Mouse (Mus musculus): ENCODE measurements around the gene Fgfr2.
A peak's percentile ranks its signal among the peaks of the same experiment; 100 is the strongest.

Fgfr2 gene

DNA sequence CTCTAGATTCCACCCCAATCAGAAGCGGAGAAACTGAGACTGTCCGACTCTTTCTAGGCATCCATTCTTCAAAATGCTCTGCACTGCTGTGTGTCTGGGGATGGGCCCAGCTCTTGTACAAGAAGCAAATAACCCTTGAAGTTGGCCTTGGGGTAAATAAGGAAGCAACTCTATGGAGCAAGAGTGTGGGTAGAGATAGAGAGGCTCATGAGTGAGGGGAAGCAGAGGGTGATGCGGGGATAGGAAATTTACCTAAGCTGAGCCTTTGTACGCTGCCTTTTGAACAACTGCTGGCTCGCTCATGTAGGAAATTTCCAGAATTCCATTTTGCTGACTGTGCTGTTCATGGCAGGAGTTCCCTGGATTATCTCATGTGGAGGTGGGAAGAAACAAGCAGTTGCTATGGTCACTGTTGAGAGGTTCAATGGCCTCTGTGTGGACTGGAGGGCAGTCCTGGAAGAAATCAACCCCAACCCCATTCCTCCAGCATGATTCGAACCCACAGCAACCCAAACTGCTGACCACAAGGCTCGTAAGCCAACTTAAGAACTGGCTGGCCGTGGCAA is 896.0 kb downstream of the Fgfr2 start:
- Histone ChIP-seq H3K27me3 (ENCODE audit: insufficient read depth, low read length) (peaks cover 13% of the 10 kb centered on the region), H3K4me3 (replicated peaks; ENCODE audit: low read length) (no peak overlapping the region), H3K9me3 (ENCODE audit: low read length) (no peaks in the 10 kb centered on the region), H3K36me3 (ENCODE audit: insufficient read depth, low read length) (no peaks in the 10 kb centered on the region), H3K4me1 (replicated peaks; ENCODE audit: low read depth, low read length) (no peaks in the 10 kb centered on the region)
- TF ChIP-seq NANOG (IDR thresholded peaks at IDR 0.05; ENCODE audit: borderline replicate concordance, low read length), result no peak
- TF ChIP-seq POU5F1 (IDR thresholded peaks at IDR 0.05; ENCODE audit: borderline replicate concordance, low read length), result no peak
- TF ChIP-seq CTCF (conservative IDR thresholded peaks at IDR 0.05; ENCODE audit: low read length), result no peak

DNA sequence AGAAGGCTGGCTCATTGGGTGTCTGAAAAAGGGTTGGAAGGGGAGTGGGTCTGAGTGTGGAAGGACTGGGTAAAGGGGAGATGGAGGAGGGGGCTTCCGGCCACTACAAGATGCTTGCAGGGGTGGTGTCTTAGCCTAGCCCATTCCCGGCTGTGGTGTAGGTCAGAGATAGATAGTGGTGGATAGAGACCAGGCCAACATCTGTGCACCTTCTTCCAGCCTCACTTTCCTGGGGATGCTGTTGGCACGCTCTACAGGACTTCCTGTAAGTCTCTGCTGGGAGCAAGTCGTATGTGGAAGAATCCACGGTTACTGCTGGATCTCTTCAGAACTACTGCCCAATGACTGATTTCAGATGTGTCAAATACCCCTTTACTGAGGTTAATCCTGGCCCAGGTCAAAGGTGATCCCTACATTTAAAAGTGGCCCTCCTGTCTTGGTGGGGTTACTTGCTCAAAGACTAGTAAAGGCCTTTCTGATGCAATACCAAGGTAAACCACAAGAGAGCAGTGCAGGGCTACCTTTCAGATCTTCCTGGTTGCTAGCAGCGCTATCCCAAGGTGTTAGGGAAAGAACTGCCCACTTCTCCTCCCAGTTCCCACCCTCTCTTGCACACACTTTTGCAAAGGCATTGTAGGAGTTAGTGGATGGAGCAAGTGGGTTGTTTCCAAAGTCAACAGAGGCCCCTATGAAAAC is 896.6 kb downstream of the Fgfr2 start:
- H3K36me3 ChIP-seq (ENCODE audit: insufficient read depth, low read length), result no peaks in the 10 kb centered on the region
- H3K4me3 ChIP-seq (replicated peaks; ENCODE audit: low read length), result no peak overlapping the region
- H3K4me1 ChIP-seq (replicated peaks; ENCODE audit: low read depth, low read length), result no peaks in the 10 kb centered on the region
- peaks cover 13% of the 10 kb centered on the region for H3K27me3 ChIP-seq (ENCODE audit: insufficient read depth, low read length)
- no peaks in the 10 kb centered on the region for H3K9me3 ChIP-seq (ENCODE audit: low read length)
- TF ChIP-seq CTCF (conservative IDR thresholded peaks at IDR 0.05; ENCODE audit: low read length) (peak; percentile 78), POU5F1 (IDR thresholded peaks at IDR 0.05; ENCODE audit: borderline replicate concordance, low read length) (no peak)

- no peak overlapping the region for H3K4me3 ChIP-seq (replicated peaks; ENCODE audit: low read length)
- no peak for TF ChIP-seq NANOG (IDR thresholded peaks at IDR 0.05; ENCODE audit: borderline replicate concordance, low read length)
- TF ChIP-seq CTCF (conservative IDR thresholded peaks at IDR 0.05; ENCODE audit: low read length), result no peak
- TF ChIP-seq POU5F1 (IDR thresholded peaks at IDR 0.05; ENCODE audit: borderline replicate concordance, low read length), result no peak
- no peaks in the 10 kb centered on the region for H3K36me3 ChIP-seq (ENCODE audit: insufficient read depth, low read length)
- H3K4me1 ChIP-seq (replicated peaks; ENCODE audit: low read depth, low read length), result no peaks in the 10 kb centered on the region
- no peaks in the 10 kb centered on the region for H3K9me3 ChIP-seq (ENCODE audit: low read length)
- H3K27me3 ChIP-seq (ENCODE audit: insufficient read depth, low read length), result peaks cover 8% of the 10 kb centered on the region
These were observed 899.6 kb downstream of the Fgfr2 start for GRCm38 (mm10) chr7:132223452-132224141.

- H3K36me3 ChIP-seq (ENCODE audit: insufficient read depth, low read length), result no peaks in the 10 kb centered on the region
- no peaks in the 10 kb centered on the region for H3K4me1 ChIP-seq (replicated peaks; ENCODE audit: low read depth, low read length)
- TF ChIP-seq CTCF (conservative IDR thresholded peaks at IDR 0.05; ENCODE audit: low read length), result no peak
- no peak for TF ChIP-seq POU5F1 (IDR thresholded peaks at IDR 0.05; ENCODE audit: borderline replicate concordance, low read length)
- TF ChIP-seq NANOG (IDR thresholded peaks at IDR 0.05; ENCODE audit: borderline replicate concordance, low read length), result no peak
- peaks cover 18% of the 10 kb centered on the region for H3K9me3 ChIP-seq (ENCODE audit: low read length)
- H3K27me3 ChIP-seq (ENCODE audit: insufficient read depth, low read length), result peaks cover 26% of the 10 kb centered on the region; the same call in 1 of the 2 replicates
- H3K4me3 ChIP-seq (replicated peaks; ENCODE audit: low read length), result no peak overlapping the region
These were observed 909.1 kb downstream of the Fgfr2 start for GRCm38 (mm10) chr7:132214031-132214430.

GRCm38 (mm10) chr7:132213460-132213859 is 909.7 kb downstream of the Fgfr2 start:
- no peaks in the 10 kb centered on the region for H3K4me1 ChIP-seq (replicated peaks; ENCODE audit: low read depth, low read length)
- H3K4me3 ChIP-seq (replicated peaks; ENCODE audit: low read length), result no peak overlapping the region
- no peaks in the 10 kb centered on the region for H3K36me3 ChIP-seq (ENCODE audit: insufficient read depth, low read length)
- peaks cover 30% of the 10 kb centered on the region; the same call in 1 of the 2 replicates for H3K27me3 ChIP-seq (ENCODE audit: insufficient read depth, low read length)
- H3K9me3 ChIP-seq (ENCODE audit: low read length), result peaks cover 18% of the 10 kb centered on the region
- TF ChIP-seq NANOG (IDR thresholded peaks at IDR 0.05; ENCODE audit: borderline replicate concordance, low read length) (no peak), CTCF (conservative IDR thresholded peaks at IDR 0.05; ENCODE audit: low read length) (peak; percentile 51), POU5F1 (IDR thresholded peaks at IDR 0.05; ENCODE audit: borderline replicate concordance, low read length) (no peak)

- no peaks in the 10 kb centered on the region for H3K4me1 ChIP-seq (replicated peaks; ENCODE audit: low read depth, low read length)
- H3K4me3 ChIP-seq (replicated peaks; ENCODE audit: low read length), result no peak overlapping the region
- H3K36me3 ChIP-seq (ENCODE audit: insufficient read depth, low read length), result no peaks in the 10 kb centered on the region
- TF ChIP-seq POU5F1 (IDR thresholded peaks at IDR 0.05; ENCODE audit: borderline replicate concordance, low read length), result no peak
- no peak for TF ChIP-seq CTCF (conservative IDR thresholded peaks at IDR 0.05; ENCODE audit: low read length)
- no peak for TF ChIP-seq NANOG (IDR thresholded peaks at IDR 0.05; ENCODE audit: borderline replicate concordance, low read length)
- peaks cover 33% of the 10 kb centered on the region; the same call in 1 of the 2 replicates for H3K27me3 ChIP-seq (ENCODE audit: insufficient read depth, low read length)
- peaks cover 18% of the 10 kb centered on the region for H3K9me3 ChIP-seq (ENCODE audit: low read length)
These were observed 911.0 kb downstream of the Fgfr2 start for GRCm38 (mm10) chr7:132211920-132212701.

DNA sequence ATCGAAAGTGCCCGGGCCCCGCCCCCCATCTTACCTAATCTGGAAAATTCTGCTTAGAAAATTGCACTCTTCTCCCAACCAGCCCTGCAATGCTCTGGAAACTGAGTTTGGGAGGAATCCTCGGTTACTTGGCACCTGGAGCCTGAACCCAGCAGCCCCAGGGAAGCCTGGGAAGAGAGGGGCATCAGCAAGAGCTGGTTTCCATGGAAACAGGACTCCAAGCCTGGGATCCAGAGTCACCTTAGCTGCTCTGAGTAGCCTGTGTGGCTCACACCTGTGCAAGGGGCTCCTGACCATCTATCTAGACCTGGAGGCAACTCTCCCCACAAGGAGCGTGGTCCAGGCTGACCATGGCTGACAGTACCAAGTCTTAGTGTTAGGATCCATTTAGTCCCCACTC is 912.5 kb downstream of the Fgfr2 start:
- Histone ChIP-seq H3K9me3 (ENCODE audit: low read length) (peaks cover 6% of the 10 kb centered on the region), H3K4me3 (replicated peaks; ENCODE audit: low read length) (no peak overlapping the region), H3K4me1 (replicated peaks; ENCODE audit: low read depth, low read length) (no peaks in the 10 kb centered on the region), H3K27me3 (ENCODE audit: insufficient read depth, low read length) (peaks cover 31% of the 10 kb centered on the region; the same call in 1 of the 2 replicates), H3K36me3 (ENCODE audit: insufficient read depth, low read length) (no peaks in the 10 kb centered on the region)
- no peak for TF ChIP-seq POU5F1 (IDR thresholded peaks at IDR 0.05; ENCODE audit: borderline replicate concordance, low read length)
- TF ChIP-seq CTCF (conservative IDR thresholded peaks at IDR 0.05; ENCODE audit: low read length), result no peak
- TF ChIP-seq NANOG (IDR thresholded peaks at IDR 0.05; ENCODE audit: borderline replicate concordance, low read length), result no peak

Data from E14TG2a.4 (cell line).